ENCODE assay signal across 9 mouse cellular contexts in the genomic region with DNA sequence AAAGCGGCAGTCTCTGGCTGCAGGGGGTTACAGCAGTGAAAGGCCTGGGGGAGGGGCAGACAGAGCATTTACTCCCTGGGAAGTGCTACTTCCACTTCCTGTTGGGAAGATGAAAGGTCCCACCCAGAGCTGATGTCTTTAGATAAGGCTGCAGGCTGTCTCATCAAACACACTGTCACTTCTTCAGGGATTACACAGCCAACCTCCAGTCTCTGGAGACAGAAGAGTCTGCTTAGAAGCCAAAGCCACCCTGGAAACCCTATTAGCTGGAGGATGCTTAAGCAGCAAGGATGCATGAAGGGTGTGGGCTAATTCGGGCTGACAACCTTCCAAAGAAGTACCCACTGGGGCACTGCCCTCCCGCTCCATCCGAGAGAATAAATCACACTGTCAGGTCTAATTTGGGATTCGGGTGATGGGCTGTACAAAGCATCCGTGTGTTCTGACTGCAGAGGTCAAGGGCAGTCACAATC.
A peak's percentile ranks its signal among the peaks of the same experiment; 100 is the strongest.
DNase-seq lines count a peak whose midpoint lies in the region; ATAC-seq lines count a peak whose summit lies in the region.
"Had no signal": no experiment of that assay in that cellular context is flagged by ENCODE, and none has a peak within 500 bp of the region (broad histone marks: within the 10 kb centered on the region; RNA-seq: fewer than 3 reads in every experiment).

No protein-coding gene starts in this region.

- H3K9ac ChIP-seq in forebrain, embryonic 14.5 days (ENCODE audit: low read length), result no peak overlapping the region
- H3K9ac ChIP-seq in forebrain, embryonic 15.5 days (replicated peaks), result no peak overlapping the region; the same call in 1 of the 2 replicates
- H3K9ac ChIP-seq in lung, embryonic 16.5 days (ENCODE audit: low read length), result no peak overlapping the region
- no peak overlapping the region for H3K9ac ChIP-seq in hindbrain, embryonic 15.5 days
- H3K9ac ChIP-seq: heart, embryonic 13.5 days had no signal

- no peak overlapping the region for H3K4me3 ChIP-seq in forebrain, embryonic 14.5 days (ENCODE audit: low read depth, low read length)
- no peak overlapping the region for H3K4me3 ChIP-seq in forebrain, embryonic 15.5 days
- no peak overlapping the region for H3K4me3 ChIP-seq in lung, embryonic 16.5 days (ENCODE audit: low read length)
- H3K4me3 ChIP-seq in hindbrain, embryonic 15.5 days, result no peak overlapping the region
- H3K4me3 ChIP-seq: heart, embryonic 13.5 days had no signal

- no peak for ATAC-seq in forebrain, embryonic 14.5 days
- ATAC-seq in forebrain, embryonic 15.5 days (replicated peaks), result no peak
- peak; percentile 34; the same call in 1 of the 2 replicates for ATAC-seq in lung, embryonic 16.5 days (ENCODE audit: low read depth)
- ATAC-seq in hindbrain, embryonic 15.5 days (ENCODE audit: low FRiP score, low read depth), result peak; percentile 20; the same call in 1 of the 2 replicates

- H3K27ac ChIP-seq in forebrain, embryonic 14.5 days (ENCODE audit: low read depth, low read length), result 0 out of 2 replicates have a peak overlapping the region, but pooled peaks have one; percentile 1
- H3K27ac ChIP-seq in forebrain, embryonic 15.5 days (replicated peaks), result no peak overlapping the region
- peak overlapping the region; percentile 27; the same call in 1 of the 2 replicates for H3K27ac ChIP-seq in lung, embryonic 16.5 days (ENCODE audit: low read length)
- peak overlapping the region; percentile 12 for H3K27ac ChIP-seq in hindbrain, embryonic 15.5 days (replicated peaks)
- H3K27ac ChIP-seq: heart, embryonic 13.5 days had no signal

- no peaks in the 10 kb centered on the region for H3K36me3 ChIP-seq in forebrain, embryonic 14.5 days (ENCODE audit: control insufficient read depth, insufficient read depth, low read length)
- H3K36me3 ChIP-seq in forebrain, embryonic 15.5 days, result no peaks in the 10 kb centered on the region
- no peaks in the 10 kb centered on the region for H3K36me3 ChIP-seq in lung, embryonic 16.5 days (ENCODE audit: control insufficient read depth, insufficient read depth, low read length)
- no peaks in the 10 kb centered on the region for H3K36me3 ChIP-seq in hindbrain, embryonic 15.5 days
- H3K36me3 ChIP-seq: heart, embryonic 13.5 days had no signal

- peaks cover 19% of the 10 kb centered on the region for H3K4me1 ChIP-seq in forebrain, embryonic 14.5 days (ENCODE audit: control insufficient read depth, insufficient read depth, low read length)
- peaks cover 43% of the 10 kb centered on the region for H3K4me1 ChIP-seq in forebrain, embryonic 15.5 days
- H3K4me1 ChIP-seq in lung, embryonic 16.5 days (replicated peaks; ENCODE audit: control insufficient read depth, insufficient read depth, low read length), result peaks cover 35% of the 10 kb centered on the region
- H3K4me1 ChIP-seq in hindbrain, embryonic 15.5 days (replicated peaks), result peaks cover 46% of the 10 kb centered on the region

- 22% methylated on average over 6 of the region's 6 CpGs for WGBS in forebrain, embryonic 14.5 days
- WGBS in forebrain, embryonic 15.5 days, result 18% methylated on average over 6 of the region's 6 CpGs
- 28% methylated on average over 6 of the region's 6 CpGs for WGBS in lung, embryonic 16.5 days
- 9% methylated on average over 6 of the region's 6 CpGs for WGBS in hindbrain, embryonic 15.5 days

- H3K27me3 ChIP-seq in forebrain, embryonic 14.5 days (replicated peaks; ENCODE audit: control insufficient read depth, insufficient read depth, low read length), result no peaks in the 10 kb centered on the region
- no peaks in the 10 kb centered on the region for H3K27me3 ChIP-seq in forebrain, embryonic 15.5 days
- H3K27me3 ChIP-seq in lung, embryonic 16.5 days (ENCODE audit: control insufficient read depth, insufficient read depth, low read depth, low read length), result no peaks in the 10 kb centered on the region
- no peaks in the 10 kb centered on the region for H3K27me3 ChIP-seq in hindbrain, embryonic 15.5 days

- DNase-seq in forebrain, embryonic 14.5 days (ENCODE audit: low spot score), result no peak
- DNase-seq in lung, adult 18-20 months, result no peak
- DNase-seq in retina, adult 2 months (ENCODE audit: low read depth, low spot score), result peak; percentile 68
- no peak for DNase-seq in thymus, postnatal 25 days
- DNase-seq in heart, adult 11 months, result no peak

- H3K9me3 ChIP-seq in forebrain, embryonic 14.5 days (replicated peaks; ENCODE audit: control insufficient read depth, low read length), result no peaks in the 10 kb centered on the region
- no peaks in the 10 kb centered on the region for H3K9me3 ChIP-seq in forebrain, embryonic 15.5 days
- no peaks in the 10 kb centered on the region for H3K9me3 ChIP-seq in lung, embryonic 16.5 days (ENCODE audit: control insufficient read depth, low read length)
- H3K9me3 ChIP-seq in hindbrain, embryonic 15.5 days, result no peaks in the 10 kb centered on the region
- H3K9me3 ChIP-seq: heart, embryonic 13.5 days had no signal

- no peak overlapping the region for H3K4me2 ChIP-seq in forebrain, embryonic 14.5 days (ENCODE audit: low read length)
- H3K4me2 ChIP-seq in forebrain, embryonic 15.5 days (replicated peaks), result no peak overlapping the region
- no peak overlapping the region for H3K4me2 ChIP-seq in lung, embryonic 16.5 days (ENCODE audit: low read depth, low read length)
- H3K4me2 ChIP-seq in hindbrain, embryonic 15.5 days, result no peak overlapping the region
- H3K4me2 ChIP-seq: heart, embryonic 13.5 days had no signal

Comparison
In these comparisons a context has a peak if more than half of its experiments do, and no peak if none do; other contexts are left out.
1. ATAC-seq: peak in lung, embryonic 16.5 days (single experiment) and hindbrain, embryonic 15.5 days (single experiment); none in forebrain, embryonic 14.5 days (single experiment) and forebrain, embryonic 15.5 days (single experiment).